Mouse (Mus musculus): Measurements from ENCODE around the gene Gsdma2.
"Not testable (repeated sequence)": the region's sequence is repeated elsewhere in the genome, so short reads cannot be mapped to it uniquely, and the experiment has no call there.

Gsdma2 gene

DNA sequence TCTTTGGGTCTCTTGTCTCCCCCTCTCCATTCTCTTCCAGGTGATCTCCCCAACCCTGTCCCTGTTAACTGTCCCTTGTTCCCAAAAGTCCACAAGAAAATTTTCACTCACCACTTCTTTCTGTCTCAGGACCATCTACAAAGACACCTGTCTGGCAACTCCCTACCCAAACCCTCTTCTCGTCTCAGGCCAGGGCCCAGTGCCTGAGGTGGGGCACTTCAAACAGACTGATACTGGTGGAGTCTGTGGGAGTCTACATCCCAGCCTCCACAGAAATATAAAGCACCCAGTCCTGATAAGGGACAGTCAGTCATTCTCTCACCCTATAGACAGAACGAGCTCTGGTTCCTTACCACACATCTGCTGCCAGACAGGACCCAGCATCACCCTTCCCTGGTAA, at the start of gene Gsdma2:
Gene Gsdma2, plus strand, starts transcription at position 301 of the 400 bp plus-strand sequence.
- CTCF ChIA-PET, result no interaction called here

DNA sequence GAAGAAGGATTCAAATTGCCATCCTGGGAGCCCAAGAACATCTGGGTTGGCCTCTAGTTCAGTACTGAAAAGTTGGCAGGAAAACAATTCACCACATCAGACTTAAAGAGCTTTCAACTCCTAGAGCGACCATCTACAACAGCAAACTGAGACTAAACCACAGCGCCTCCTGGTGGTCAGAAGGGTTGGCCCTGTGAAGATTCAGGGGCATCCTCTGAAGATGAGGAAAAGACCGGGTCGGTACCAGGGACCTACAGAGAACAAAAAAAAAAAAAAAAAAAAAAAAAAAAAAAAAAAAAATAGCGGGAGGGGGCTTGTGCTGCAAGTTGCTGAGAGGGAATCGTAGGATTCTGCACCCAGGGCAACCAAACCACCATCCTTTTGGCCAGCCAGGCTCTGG, 49.2 kb upstream of the Gsdma2 start:
- CTCF ChIA-PET, result interaction anchor here (0.6 kb wide), 1 partner anchor 341 kb away, joined by 8 read pairs; no protein-coding TSS in a partner anchor

DNA sequence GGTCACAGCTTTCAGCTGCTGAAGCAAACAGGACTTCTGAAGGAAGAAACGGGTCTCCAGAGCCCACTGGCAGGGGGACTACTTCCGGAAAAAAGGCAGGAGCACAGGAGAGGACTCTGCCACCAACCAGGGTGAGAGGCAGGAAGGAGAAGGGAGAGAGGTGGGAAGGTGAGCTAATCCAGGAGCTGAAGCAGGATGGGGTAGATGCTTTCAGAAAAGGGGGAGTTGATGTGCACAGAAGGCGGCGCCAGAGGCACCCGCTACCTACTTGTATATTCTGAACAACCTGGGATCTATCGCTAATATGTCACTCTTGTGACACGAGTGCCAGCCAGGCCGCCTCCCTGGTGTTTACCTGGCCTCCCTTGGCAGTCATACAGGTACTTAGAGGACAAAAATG, 48.6 kb upstream of the Gsdma2 start, which contains the start of gene Lrrc3c:
Gene Lrrc3c, plus strand, starts transcription at position 301 of the 400 bp plus-strand sequence.
- CTCF ChIA-PET, result no interaction called here

DNA sequence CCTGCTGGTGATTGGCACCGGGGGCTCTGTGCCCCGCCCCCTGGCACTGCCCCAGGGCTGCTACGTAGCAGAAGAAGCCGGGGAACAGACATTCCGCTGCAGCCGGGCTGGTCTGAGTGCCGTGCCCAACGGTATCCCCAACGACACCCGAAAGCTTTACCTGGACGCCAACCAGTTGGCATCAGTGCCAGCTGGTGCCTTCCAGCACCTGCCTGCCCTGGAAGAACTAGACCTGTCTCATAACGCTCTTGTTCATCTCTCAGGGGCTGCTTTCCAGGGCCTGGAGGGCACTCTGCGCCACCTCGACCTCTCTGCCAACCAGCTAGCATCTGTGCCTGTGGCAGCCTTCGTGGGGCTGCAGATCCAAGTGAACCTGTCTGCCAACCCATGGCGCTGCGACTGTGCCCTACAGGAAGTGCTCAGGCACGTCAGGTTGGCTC, 47.7 kb upstream of the Gsdma2 start:
- CTCF ChIA-PET, result no interaction called here

DNA sequence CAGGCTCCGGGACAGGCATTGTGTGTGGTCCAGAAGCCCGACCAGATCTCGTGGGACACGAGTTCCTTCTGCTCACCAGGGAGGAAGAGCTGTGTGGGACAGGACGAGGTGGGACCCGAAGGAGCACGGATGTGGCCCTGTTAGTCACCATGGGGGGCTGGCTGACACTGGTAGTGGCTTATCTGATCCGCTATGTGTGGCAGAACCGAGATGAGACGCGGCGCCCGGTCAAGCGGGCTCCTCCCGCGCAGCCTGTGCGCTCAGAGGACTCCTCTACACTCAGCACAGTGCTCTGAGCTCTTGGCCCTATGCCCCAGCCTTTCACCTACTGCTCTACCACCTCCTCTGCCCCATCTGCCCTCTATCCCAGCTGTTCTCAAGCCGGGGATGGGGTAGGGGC, 47.3 kb upstream of the Gsdma2 start:
- CTCF ChIA-PET, result interaction anchor here (0.6 kb wide), 1 partner anchor 254 kb away, joined by 4 read pairs; no protein-coding TSS in a partner anchor

DNA sequence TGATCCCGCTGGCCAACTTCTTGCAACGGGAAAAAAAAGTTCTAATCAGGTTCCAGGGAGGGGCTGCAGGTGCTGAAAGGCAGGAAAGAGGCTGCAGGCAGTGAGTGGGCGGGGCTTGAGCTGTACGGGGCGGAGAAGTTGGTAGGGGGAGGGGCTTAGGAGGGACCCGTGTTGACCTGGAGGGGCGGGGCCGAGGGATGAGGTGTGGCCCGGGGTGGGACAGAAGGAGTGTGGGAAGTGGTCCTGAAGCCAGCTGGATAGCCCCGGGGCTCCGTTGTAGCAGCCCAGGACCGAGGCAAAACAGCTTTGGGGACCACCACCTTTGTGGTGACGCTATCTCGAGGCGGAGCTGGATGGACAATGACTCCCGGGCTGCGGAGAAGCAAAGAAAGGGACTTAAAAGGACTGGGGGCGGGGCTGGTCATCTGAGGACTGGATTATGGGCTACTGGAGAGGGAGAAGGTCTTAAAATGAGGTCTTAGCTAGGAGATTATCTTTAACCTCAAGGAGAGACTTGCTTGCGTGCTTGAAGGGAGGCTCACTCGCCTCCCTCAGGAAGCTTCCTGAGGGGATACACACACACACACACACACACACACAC, 44.4 kb upstream of the Gsdma2 start:
- CTCF ChIA-PET, result interaction anchor here (0.7 kb wide), 2 partner anchors 247 to 571 kb away, joined by 3 to 11 read pairs; no protein-coding TSS in a partner anchor

DNA sequence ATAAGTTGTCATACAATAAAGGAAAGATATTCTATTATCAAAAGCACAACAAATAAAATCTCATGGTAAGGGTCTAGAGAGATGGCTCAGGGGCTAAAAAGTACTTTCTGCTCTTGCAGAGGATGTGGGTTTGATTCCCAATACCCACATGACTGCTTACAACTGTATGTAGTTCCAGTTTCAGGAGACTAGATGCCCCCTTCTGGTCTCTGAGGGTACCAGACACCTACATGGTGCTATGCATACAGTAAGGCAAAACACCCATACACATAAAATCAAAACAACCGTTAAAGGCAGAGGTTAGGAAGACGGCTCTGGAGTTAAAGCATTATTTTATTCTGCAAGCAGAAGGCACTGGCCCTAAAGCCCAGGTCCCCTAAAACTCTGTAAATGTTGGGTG, 42.6 kb upstream of the Gsdma2 start:
- CTCF ChIA-PET, result interaction anchor here (0.9 kb wide), 1 partner anchor 153 kb away, joined by 8 read pairs; no protein-coding TSS in a partner anchor

DNA sequence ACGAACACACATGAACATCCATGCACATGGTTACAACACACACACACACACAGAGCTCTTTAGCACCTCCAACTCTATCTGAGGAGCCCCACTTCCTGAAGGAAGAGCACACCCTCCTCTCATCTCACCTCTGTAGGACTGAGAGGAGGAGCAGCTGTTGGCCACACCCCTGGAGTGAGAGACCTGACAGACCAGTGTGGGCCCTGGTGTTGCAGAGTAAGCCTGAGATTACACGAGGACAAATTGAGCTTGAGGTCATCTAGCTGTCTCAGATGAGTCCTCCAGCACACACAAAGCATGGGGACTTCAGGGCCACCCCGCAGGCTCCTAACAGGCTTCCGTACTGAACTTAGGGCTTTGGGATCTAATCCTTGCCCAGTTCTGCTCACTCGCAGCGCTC, 41.6 kb upstream of the Gsdma2 start:
- CTCF ChIA-PET, result not testable (repeated sequence)

DNA sequence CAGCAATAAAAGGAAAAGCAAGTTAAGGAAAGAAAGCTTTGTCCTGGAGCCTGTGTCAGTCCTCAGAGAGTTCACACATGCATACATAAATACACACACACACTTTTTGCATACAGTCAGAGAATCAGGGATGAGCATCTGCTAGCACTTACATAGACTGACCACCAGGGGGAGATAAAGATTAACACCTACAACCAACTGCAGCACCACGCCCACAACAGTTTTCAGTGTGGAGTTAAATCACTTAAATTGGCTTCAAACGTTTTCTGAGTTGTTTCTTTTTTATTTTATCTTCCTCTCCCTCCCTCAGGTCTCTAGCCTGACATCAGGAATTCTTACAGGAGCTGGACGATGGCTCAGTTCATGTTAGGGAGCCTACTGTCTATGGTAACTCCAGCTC, 39.8 kb upstream of the Gsdma2 start:
- CTCF ChIA-PET, result interaction anchor here (0.5 kb wide), 1 partner anchor 96 kb away, joined by 3 read pairs; no protein-coding TSS in a partner anchor

DNA sequence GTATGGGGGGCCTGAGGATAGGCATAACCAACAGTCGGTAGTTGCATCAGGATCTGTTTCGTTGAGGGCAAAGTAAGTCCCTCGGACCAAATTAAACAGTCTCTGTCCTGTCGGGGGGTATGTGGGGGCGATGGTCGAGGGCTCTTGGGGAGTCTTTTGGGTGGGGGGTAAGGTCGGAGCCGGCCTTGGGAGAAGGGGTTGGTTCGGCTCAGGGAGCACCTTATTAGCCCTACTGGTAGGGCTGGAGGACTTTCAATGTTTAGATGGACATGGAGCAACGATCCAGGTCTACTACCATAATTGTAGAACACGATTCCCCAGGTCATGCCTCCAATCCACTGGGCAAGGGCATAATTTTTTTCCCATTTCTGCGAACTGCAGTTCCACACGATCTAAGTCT, 25.8 kb upstream of the Gsdma2 start:
- CTCF ChIA-PET, result no interaction called here

DNA sequence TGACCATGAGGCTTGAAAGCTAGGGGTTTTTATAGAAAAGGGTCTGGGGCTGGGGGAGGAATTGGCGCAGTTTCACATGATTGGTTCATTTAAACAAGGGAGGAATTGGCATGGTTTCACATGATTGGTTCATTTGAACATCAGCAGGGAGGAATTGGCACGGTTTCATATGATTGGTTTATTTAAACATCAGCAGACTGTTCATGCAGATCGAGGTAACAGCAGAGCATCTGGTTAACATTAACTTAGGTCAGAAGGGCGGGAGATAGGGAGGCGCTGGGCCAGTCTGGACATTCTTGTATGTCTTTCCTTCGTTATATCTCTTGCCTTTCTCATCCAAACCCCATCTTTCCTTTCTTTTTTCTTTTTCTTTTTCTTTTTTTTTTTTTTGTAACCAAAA, 22.6 kb upstream of the Gsdma2 start:
- CTCF ChIA-PET, result not testable (repeated sequence)

DNA sequence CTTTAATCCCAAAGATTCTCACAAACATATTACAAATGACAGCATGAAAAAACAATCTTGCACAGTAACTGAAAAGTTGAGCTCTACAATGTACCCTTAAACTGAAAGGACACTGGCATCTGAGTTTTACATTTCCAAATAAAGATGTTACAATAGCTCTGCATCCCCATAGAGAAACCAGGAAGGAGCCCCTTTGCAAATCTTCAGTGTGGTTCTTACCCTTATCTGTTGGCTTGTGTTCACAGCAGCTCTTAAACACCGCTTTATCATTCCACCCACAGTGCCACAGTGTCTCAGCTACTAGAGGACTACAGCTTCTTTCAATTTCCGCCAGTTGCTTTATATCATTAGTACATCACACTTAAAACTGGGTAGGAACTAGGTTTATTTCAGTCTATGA, 22.2 kb upstream of the Gsdma2 start:
- CTCF ChIA-PET, result not testable (repeated sequence)

DNA sequence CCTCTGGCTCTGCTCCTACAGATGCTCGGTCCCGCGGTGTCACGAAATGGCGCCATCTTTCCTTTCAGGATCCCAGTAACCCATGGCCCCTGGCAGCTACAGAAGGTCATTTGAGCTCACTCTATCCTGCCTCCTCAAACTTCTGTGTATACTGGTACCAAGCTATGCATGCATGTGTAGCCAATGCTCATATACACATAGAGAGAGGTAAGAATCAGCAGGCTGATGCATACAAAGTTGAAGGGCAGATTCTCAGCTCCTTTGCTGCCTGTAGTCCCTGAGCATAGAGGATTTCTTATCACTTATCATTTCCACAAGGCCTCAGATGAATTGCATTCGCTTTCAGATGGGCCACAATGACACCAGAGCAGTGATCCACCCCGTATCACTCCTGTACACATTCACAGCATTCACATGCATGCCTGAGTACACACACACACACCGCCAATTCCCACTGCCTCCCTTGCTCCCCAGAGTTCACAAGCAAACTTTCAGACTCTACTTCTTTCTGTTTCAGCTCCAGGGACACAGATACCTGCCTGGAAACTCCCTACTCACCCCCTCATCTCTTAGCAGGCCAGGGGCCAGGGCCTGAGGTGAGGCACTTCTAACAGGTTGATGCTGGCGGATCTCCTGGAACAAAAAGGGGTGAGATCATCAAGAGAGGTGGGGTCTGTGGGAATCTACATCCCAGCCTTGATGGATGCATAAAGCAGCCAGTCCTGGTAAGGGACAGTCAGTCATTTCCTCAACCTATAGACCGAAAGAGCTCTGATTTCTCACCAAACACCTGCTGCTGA, 20.7 kb upstream of the Gsdma2 start, which contains the start of the genes Gm12355 and Gsdma3:
Gene Gm12355, minus strand, starts transcription at position 51 of the 800 bp plus-strand sequence.
Gene Gsdma3, plus strand, starts transcription at position 750 of the 800 bp plus-strand sequence.
- CTCF ChIA-PET, result no interaction called here

DNA sequence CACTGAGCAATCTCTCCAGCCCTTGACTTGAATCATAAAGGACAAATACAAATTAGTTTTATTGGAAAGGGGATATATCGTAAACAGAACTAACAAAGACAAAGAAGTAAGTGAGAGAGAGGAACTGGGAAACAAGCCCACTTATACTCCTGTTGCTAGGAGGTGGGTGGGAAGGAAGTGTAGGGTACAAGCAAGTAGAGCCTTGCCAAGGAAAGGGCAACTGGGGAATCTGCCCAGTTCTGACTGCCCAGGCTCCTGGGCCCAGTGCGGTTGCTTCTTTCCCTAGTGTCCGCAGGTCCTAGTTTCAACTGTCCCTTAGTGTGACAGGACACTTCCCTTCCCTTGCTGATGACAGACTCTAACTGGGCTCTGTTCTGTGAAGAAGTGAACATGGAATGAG, 17.9 kb upstream of the Gsdma2 start:
- CTCF ChIA-PET, result no interaction called here

DNA sequence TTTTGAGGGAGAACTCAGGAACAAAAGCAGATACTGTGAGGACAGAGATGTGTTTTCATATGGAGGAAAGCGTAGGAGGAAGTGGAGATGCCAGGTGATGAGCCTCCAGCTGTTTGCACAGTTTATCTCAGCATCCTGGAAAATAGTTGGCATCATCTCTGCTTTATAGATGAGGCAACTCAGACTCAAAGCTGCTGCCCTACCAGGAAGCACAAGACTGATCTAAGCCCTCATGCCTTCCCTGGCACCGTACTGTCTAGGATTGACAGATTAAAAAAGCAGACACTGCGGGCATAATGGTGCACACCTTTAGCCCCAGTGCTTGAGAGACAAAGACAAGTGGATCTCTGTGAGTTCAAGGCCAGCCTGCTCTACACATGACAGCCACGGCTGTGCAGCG, 15.9 kb upstream of the Gsdma2 start:
- CTCF ChIA-PET, result no interaction called here

DNA sequence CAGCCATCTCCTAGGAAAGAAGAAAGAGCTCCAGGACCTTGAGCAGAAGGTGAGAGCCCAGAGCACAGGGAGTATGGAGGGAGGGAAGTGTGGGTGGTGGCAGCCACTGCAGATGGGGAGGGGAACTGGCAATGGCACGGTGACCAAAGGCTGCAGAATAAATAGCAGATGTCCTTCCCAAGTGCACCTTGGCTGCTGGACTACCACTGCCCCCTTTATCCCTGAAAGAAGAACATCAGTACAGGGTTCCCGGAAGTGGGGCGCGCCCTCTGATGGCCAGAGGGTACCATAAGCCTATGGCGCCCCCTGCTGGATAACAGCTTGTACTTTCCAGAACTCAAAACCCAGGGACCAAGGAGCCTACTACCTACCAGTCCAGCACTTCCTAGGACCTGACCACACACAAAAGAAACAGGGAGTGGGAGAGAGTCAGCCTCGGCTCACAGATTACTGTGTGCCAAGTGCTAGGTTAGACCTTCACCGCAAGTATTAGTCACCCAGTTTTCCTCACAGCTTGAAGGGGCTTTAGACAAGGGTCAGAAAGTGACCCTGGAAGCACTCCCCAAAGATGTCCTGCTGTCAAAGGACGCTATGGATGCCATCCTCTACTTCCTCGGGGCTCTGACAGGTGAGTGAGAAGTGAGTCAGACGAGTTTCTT, 11.1 kb upstream of the Gsdma2 start:
- CTCF ChIA-PET, result interaction anchor here (0.6 kb wide), 1 partner anchor 54 kb away, joined by 3 read pairs; no protein-coding TSS in a partner anchor

DNA sequence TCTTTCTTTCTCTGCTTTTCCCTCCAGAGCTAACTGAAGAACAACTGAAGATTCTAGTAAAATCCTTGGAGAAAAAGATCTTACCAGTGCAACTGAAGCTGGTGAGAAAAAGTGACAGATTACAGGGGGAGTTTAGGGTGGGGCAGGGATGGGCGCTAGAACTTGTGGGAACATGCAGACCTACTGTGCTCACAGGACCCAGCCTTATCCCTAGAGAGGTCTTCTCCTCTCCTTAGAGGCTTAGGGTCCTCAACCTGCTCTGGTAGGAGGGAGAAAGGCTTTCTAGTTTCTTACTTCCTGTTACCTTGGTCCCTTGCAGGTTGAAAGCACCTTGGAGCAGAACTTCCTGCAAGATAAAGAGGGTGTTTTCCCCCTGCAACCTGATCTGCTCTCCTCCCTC, 9.1 kb upstream of the Gsdma2 start:
- CTCF ChIA-PET, result no interaction called here

DNA sequence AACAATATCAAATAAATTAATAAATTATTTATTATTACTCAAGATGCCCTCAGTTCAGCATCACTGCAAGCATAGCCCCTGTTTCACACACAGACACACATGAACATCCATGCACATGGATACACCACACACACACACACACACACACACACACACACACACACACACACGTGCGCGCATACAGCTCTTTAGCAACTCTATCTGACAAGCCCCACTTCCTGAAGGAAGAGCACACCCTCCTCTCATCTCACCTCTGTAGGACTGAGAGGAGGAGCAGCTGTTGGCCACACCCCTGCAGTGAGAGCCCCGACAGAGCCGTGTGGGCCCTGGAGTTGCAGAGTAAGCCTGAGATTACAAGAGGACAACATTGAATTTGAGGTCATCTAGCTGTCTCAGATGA, 6.5 kb upstream of the Gsdma2 start:
- CTCF ChIA-PET, result no interaction called here

DNA sequence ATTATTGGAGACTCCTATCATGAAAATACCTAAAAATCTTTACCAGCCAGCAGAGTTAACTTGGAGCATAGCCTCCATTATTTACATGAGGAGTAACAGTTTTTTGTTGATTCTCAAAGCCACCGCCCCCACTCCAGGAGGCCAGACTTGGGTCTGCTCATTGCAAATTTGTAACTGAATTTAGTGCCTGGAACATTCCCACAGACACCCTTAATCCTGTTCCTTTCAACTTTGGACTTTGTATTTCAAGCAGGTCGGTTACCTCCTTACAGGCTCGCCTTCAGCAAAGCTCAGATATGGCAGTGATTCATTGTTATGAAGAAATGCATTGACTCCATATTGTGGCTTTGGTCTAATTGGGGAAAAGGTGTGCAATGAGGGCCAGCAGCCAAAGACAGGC, 1.8 kb upstream of the Gsdma2 start:
- CTCF ChIA-PET, result no interaction called here

DNA sequence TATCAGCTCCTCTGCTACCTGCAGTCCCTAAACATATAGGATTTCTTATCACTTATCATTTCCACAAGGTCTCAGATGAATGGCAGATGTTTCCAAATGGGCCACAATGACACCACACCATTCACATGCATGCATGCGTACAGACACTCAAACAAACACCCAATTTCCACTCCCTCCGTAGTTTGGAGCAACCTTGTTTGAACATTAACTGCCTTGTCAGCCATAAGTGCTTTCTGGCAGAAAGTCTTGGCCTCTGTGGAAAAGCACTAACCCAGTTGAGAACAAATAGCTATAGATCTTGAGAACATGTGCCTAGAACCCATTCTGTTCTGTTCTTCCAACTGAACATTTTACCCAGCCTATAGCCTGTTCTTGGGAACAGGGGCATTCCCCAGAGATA, 613 bp upstream of the Gsdma2 start:
- CTCF ChIA-PET, result no interaction called here

DNA sequence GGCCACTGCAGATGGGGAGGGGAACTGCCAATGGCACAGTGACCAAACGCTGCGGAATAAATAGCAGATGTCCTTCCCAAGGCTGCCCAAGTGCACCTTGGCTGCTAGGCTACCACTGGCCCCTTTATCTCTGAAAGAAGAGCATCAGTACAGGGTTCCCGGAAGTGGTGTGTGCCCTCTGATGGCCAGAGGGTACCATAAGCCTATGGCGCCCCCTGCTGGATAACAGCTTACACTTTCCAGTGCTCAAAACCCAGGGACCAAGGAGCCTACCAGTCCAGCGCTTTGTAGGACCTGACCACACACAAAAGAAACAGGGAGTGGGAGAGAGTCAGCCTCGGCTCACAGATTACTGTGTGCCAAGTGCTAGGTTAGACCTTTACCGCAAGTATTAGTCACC, 8.5 kb downstream of the Gsdma2 start:
- CTCF ChIA-PET, result not testable (repeated sequence)

DNA sequence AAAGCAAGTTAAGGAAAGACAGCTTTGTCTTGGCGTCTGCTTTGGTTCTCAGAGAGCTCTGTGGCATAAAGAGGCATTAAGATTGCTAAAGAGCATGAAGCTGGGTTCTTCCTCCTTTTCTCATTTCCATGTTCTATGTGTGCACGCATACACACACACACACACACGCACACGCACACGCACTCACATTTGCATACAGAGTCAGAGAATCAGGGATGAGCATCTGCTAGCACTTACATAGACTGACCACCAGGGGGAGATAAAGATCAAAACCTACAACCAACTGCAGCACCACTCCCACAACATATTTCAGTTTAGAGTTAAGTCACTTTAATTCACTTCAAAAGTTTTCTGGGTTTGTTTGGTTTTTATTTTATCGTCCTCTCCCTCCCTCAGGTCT, 14.0 kb downstream of the Gsdma2 start:
- CTCF ChIA-PET, result interaction anchor here (0.9 kb wide), 1 partner anchor 13 kb away, joined by 3 read pairs; no protein-coding TSS in a partner anchor

All from spleen, embryonic (tissue).